Mouse (Mus musculus) cerebellum, postnatal 14 days (tissue): ENCODE measurements around the gene Nfe2l2.

Source experiments
- DNase-seq, 2 experiments: peaks; one replicate each; pipeline ENCODE4 v3.0.0; 2021; ENCODE audit warnings: mixed read lengths in 2 of 2

The Nfe2l2 gene

GRCm38 (mm10) chr2:75704234-75705161, at the start of gene Nfe2l2:
Nfe2l2 (minus strand) TSS chr2:75704641.
- peak; percentile 67 to 82 for DNase-seq

- no peak for DNase-seq
These were observed 48.1 kb upstream of the Nfe2l2 start for GRCm38 (mm10) chr2:75752306-75753175.

DNA sequence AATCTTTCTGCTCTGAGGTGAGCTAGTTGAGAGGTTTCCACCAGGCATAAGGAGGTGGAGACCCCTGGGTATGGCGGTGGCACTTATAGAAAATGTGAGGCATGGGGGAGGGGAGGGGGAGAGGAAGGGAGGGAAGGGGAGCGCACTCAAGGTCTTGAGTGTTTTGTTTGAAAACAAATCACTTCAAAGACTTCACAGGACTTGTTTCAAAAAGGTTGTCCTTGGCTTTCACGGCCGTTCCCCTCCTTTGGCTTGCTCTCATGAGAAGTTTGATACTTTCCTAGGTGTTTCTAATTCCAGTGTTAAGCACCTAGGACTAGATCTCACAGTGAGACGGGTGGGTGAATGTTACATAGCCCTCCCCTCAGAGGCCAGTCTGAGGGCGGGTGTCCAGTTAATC, 47.5 kb upstream of the Nfe2l2 start:
- no peak for DNase-seq

DNA sequence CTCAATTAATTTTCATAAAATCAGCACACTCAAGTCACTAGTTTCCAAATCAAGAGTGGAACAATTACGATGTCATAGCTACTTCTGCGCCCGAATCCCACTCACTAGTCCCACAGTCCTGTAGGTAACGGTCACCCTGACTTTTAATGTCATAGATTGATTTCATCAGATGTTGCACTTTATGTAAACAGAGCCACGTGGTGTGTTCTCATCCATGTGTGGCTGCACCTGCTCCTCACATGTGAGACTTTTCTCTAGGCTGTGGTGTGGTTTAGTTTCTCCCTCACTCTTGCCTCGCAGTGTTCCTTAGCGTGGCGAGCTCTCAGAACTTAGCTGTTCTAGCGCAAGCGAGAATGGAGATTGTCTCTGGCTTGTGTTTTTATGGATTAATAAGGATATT, 46.4 kb upstream of the Nfe2l2 start:
- no peak for DNase-seq

GRCm38 (mm10) chr2:75750043-75750718, 45.7 kb upstream of the Nfe2l2 start:
- DNase-seq: peak in 1 of 2 experiments; percentile 65

GRCm38 (mm10) chr2:75748841-75749240, 44.4 kb upstream of the Nfe2l2 start:
- no peak for DNase-seq

GRCm38 (mm10) chr2:75737006-75737503, 32.6 kb upstream of the Nfe2l2 start:
- DNase-seq: no peak

- no peak for DNase-seq
These were observed 29.9 kb upstream of the Nfe2l2 start for GRCm38 (mm10) chr2:75734196-75734865.

- no peak for DNase-seq
These were observed 28.7 kb upstream of the Nfe2l2 start for GRCm38 (mm10) chr2:75733177-75733576.

GRCm38 (mm10) chr2:75731929-75732328, 27.5 kb upstream of the Nfe2l2 start:
- DNase-seq: no peak

DNA sequence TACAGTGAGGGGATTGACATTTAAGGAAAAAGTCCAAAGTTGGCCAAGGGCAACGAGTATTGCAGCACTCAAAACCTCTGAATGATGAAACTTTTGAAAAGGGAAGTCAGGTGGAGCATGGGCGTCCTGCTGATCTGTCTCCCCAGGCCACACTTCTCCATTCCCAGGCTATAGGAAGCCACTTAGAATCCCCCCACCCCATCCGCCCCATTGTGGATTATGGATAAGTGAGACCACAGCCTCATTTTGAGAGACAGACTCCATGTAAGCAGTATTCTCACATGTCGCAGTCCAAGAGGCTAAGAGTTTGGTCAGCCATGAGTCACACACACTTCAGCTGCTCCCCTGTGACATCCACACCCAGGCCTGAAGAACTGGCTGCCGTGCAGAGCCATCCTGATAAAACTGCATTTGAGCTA, 26.8 kb upstream of the Nfe2l2 start:
- DNase-seq: no peak

- peak; percentile 84 to 94 for DNase-seq
These were observed 25.6 kb upstream of the Nfe2l2 start for GRCm38 (mm10) chr2:75730052-75730451.

- peak; percentile 46 to 68 for DNase-seq
These were observed 20.5 kb upstream of the Nfe2l2 start for GRCm38 (mm10) chr2:75724863-75725445.

- DNase-seq: no peak
These were observed 19.0 kb upstream of the Nfe2l2 start for GRCm38 (mm10) chr2:75723481-75723880.

DNA sequence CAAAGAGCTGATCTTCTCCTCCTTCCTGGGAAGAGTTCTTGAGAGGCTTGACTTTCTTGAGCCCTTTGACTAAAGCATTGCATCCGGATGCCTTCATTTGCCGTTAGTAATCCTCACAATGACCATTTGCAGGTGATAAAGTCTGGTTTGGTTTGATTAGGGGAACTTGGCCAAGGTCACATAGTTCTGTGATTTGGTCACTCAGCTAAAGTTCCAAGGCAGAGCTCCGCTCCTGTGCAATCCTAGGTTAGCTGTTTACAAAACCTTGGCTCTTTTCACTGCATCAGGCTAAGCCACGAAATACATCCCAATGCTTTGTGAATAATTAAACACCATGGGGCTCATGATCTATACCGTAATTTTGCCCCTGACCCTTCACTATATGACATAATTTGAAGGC, 18.5 kb upstream of the Nfe2l2 start:
- no peak for DNase-seq

DNA sequence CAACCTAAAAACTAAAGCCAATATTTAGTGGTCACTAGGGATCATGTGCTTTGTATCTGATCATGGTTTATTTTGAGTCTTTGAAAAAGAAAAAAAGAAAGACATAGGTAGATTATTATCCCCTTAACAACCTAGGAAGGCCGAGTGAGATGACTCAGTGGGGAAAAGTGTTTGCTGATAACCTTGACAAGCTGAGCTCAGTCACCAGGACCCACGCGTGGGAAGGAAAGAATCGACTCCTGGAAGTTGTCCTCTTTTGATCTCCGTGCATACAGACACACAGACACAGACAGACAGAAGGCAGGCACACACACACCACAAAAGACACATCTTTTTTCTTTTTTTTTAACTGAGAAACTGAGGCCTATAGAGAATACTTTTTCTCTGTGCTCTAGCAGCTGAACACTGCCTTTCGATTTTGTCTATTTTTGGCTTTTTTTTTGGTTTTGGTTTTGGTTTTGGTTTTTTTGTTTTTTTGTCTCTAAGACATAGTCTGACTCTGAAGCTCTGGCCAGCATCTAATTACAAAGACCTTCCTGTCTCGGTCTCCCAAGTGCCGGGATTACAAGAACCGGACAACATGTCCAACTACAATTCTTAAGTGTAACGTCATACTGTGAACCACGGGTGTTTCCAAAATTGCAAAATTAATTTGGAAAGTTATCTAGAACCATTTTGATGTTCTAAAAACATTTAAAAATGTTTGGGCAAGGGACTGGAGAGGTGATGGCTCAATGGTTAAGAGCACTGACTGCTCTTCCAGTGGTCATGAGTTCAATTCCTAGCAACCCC, 16.0 kb upstream of the Nfe2l2 start:
- no peak for DNase-seq

- DNase-seq: no peak
These were observed 15.0 kb upstream of the Nfe2l2 start for GRCm38 (mm10) chr2:75719331-75719869.

GRCm38 (mm10) chr2:75716046-75717016, 11.9 kb upstream of the Nfe2l2 start:
- peak; percentile 56 to 79 for DNase-seq

GRCm38 (mm10) chr2:75714766-75715165, 10.3 kb upstream of the Nfe2l2 start:
- DNase-seq: no peak
